Mouse (Mus musculus): ENCODE results near the gene Ate1.

DNA sequence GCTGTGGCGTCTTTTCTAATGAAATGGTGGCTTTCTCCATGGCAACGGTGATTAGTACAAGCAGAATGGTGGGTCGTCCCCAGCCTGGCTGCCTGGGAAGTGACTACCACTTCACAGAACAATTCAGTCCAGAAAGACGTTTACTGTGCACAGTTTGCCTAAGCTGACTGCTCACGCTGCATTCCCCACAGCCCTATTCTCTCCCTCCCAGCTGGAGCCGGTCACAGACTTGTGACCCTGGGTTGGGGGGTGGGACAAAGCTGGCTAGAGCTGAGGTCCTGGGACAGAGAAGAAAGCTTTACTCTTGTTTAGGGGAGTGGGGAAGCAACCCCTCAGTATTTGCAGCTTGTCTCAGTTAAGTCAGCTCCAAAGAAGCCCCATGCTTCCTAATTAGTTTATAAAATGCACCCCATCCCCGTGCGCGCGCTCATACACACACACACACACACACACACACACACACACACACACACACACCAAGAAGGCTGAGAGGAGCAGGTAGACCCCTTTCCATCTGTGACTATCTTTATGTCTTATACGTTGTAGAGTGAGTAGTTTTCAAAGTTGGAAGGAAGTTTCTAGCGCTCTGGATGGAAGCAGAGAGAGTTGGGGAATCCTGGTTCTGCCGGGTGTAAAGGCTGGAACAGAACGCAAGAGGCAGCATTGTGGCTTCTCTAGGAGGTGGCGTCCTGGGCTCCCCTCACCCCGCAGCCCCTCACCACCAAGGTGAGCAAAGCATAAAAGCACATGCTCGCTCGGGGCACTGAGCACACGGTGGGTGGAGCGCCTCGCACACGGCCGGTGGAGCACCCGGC is 151.1 kb downstream of the Ate1 start:
- TF ChIP-seq EP300 (IDR thresholded peaks at IDR 0.05; ENCODE audit: low read depth): no peak
- TF ChIP-seq CTCF (IDR thresholded peaks at IDR 0.05; ENCODE audit: low read depth): no peak
